Mouse (Mus musculus) CH12.LX (cell line): ENCODE measurements around the gene Slc22a17.

Experiments used
- E2F4 ChIP-seq: IDR thresholded peaks from 2 replicates; pipeline ENCODE4 v1.6.1; 2011; ENCODE audit warnings: low read depth, low read length, improper control_type of control experiment; ENCODE audit not compliant: insufficient replicate concordance
- MAX ChIP-seq: IDR thresholded peaks from 2 replicates; pipeline ENCODE4 v1.6.1; 2011; ENCODE audit warnings: low read length, improper control_type of control experiment
- MAZ ChIP-seq: IDR thresholded peaks from 2 replicates; pipeline ENCODE4 v1.6.1; 2012; ENCODE audit warnings: low read depth, mild to moderate bottlenecking, inconsistent platforms, low read length, improper control_type of control experiment, moderate library complexity

DNA sequence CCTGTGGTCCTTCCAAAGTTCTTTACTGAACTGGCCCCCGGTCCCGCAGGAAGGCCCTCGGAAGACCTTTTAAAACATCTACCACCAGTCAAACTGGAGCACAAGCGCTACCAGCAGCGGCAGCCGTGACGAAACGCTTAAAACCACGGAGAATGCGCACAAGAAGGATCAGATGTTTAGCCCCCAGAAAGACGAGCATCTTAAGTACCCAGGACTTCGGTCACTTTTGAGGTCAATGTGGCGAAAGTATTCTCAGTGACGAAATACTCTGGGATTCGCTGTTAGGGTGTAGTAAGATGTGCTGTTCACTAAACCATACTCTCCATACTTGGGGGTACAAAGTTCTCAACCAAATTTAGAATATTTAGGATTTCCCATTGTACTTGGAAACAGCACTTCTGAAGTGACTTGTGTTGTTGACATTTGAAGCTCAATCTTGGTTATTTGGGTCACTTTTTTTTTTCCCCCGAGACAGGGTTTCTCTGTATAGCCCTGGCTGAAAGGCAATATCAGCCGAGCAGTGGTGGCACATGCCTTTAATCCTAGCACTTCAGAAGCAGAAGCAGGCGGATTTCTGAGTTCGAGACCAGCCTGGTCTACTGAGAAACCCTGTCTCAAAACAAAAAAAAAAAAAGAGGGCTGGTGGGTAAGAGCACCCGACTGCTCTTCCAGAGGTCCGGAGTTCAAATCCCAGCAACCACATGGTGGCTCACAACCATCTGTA is 48.5 kb downstream of the Slc22a17 start:
- no peak; the same call in 1 of the 2 replicates for TF ChIP-seq MAX
- no peak for TF ChIP-seq E2F4
- TF ChIP-seq MAZ, result peak; percentile 18; the same call in 1 of the 2 replicates
